In the genomic region with DNA sequence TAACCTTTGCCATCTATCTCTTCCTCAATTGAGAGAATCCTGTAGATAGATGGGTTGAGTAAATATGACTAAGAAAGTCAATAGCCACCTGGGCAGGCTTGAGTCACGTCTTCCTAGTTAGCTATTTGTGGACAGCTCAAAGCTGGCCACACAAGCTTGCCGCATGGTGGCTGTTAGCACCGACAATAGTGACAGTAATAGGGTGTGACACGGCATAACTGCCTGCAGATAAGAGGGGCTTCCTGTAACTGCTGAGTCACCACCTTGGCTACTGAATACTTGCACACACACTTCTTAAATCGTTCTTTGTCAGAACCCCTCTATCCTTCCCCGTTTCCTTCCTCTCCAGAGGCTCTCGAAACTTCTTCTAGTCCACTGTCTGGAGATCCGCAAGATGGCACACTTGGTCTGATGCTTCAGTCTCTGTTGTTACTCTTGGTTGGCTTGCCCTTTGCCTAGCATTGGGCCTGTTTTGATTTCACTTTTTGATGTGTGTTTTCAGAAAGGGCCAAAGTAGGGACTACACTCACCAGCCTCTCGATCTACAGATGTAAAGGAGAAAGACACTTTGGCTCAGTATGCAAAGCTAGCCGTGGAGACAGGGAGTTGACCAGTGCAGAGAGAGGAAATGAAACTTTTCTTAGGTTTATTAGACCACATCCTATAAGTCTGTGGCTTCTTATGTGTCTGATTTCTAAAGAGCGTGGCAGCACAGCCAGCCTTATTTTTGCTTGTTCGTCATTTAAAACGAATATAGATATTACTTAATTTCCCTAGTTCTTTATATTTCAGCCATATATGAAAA, we compare ENCODE assay signal across 10 mouse cellular contexts.
DNase-seq lines count a peak whose midpoint lies in the region; ATAC-seq lines count a peak whose summit lies in the region.
"Had no signal": no experiment of that assay in that cellular context is flagged by ENCODE, and none has a peak within 500 bp of the region (broad histone marks: within the 10 kb centered on the region; RNA-seq: fewer than 3 reads in every experiment).

No protein-coding gene starts in this region.

- peak; percentile 31 for DNase-seq in lung, postnatal 36 days
- DNase-seq in lung, adult 18-20 months: no peak
- DNase-seq in cerebellum, postnatal 25 days: no peak
- no peak for DNase-seq in left cerebral cortex, adult 11 months (ENCODE audit: low spot score)
- no peak for DNase-seq in testis, postnatal 14 days (ENCODE audit: low spot score)

- under 1% methylated on average over 13 of the region's 13 CpGs for WGBS in macrophage (ENCODE audit: missing documents)
- WGBS in stomach, embryonic 16.5 days: 63% methylated on average over 13 of the region's 13 CpGs

- H3K27ac ChIP-seq in macrophage: peak overlapping the region; percentile 10; the same call in 1 of the 2 replicates
- H3K27ac ChIP-seq in stomach, embryonic 16.5 days (ENCODE audit: low read length): peak overlapping the region; percentile 3; the same call in 1 of the 2 replicates
- H3K27ac ChIP-seq: embryonic facial prominence, embryonic 13.5 days had no signal

- no peaks in the 10 kb centered on the region for H3K36me3 ChIP-seq in macrophage (ENCODE audit: inconsistent target)
- H3K36me3 ChIP-seq in stomach, embryonic 16.5 days (ENCODE audit: control insufficient read depth, insufficient read depth, low read length): no peaks in the 10 kb centered on the region

- H3K4me1 ChIP-seq in stomach, embryonic 16.5 days (ENCODE audit: control insufficient read depth, insufficient read depth, low read length): peaks cover 15% of the 10 kb centered on the region

- H3K79me2 ChIP-seq in macrophage (ENCODE audit: inconsistent target): no peaks in the 10 kb centered on the region

- H3K9me3 ChIP-seq in stomach, embryonic 16.5 days (replicated peaks; ENCODE audit: control insufficient read depth, low read length): no peaks in the 10 kb centered on the region
- H3K9me3 ChIP-seq: embryonic facial prominence, embryonic 13.5 days had no signal

- no peak overlapping the region for H3K4me2 ChIP-seq in stomach, embryonic 16.5 days (ENCODE audit: low read depth, low read length)
- H3K4me2 ChIP-seq: embryonic facial prominence, embryonic 13.5 days had no signal

- peak; percentile 77 for ATAC-seq in erythroid progenitor cell, adult 5-6 weeks (replicated peaks; ENCODE audit: low FRiP score, poor library complexity, severe bottlenecking)
- peak; percentile 82 for ATAC-seq in stomach, embryonic 16.5 days (ENCODE audit: insufficient read depth, low FRiP score)
- ATAC-seq: inflammation-experienced regulatory T-cells, adult 6 months had no signal

- no peak overlapping the region for H3K4me3 ChIP-seq in macrophage (ENCODE audit: inconsistent target)
- H3K4me3 ChIP-seq in stomach, embryonic 16.5 days (replicated peaks; ENCODE audit: low read length): no peak overlapping the region
- H3K4me3 ChIP-seq: embryonic facial prominence, embryonic 13.5 days had no signal

- H3K9ac ChIP-seq in stomach, embryonic 16.5 days (ENCODE audit: low read length): no peak overlapping the region
- H3K9ac ChIP-seq: embryonic facial prominence, embryonic 13.5 days had no signal

- no peaks in the 10 kb centered on the region for H3K27me3 ChIP-seq in stomach, embryonic 16.5 days (ENCODE audit: control insufficient read depth, insufficient read depth, low read length)
- H3K27me3 ChIP-seq: embryonic facial prominence, embryonic 13.5 days had no signal
